Mouse (Mus musculus): Measurements from ENCODE around the gene Mpp2.

The Mpp2 gene

DNA sequence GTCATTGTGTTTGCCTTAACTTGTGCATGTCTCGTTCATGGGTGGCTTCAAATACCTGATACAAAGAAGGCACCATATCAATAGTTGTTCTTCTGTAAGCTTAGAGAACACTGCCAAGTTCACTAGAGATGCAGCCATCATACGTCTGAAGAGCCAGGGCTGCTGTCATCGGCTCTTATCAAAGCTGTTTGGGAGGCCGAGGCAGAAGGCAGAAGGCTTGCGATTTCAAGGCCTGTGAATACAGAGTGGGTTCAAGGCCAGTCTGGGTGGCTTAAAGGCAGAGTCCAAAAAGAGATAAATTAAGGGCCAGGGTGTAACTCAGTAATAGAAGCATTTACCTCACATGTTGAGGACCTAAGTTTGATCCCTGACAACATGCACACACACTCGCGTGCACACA, 52.0 kb downstream of the Mpp2 start:
- DNase-seq (ENCODE audit: low read depth, low spot score), result no peak

GRCm38 (mm10) chr11:102035456-102035960, 52.8 kb downstream of the Mpp2 start:
- DNase-seq (ENCODE audit: low read depth, low spot score), result no peak

DNA sequence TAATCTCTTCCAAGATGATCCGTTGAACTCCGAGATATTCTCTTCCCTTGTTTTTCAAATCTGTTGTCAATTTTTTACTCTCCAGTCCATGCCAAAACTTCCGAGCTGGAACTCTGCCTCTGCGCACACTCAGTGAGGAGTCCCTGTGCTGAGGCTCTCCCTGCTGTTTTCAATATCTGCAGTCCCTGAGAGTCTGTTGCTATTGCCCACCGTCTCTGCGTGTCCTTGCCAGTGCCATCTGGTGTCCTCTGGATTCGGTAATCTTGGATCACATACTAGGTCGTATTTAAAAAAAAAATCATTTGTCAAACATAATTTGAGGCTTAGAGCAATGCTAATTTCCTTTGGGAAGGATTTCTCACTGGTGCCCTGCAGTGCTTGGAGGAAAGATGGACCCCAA, 53.4 kb downstream of the Mpp2 start:
- no peak for DNase-seq (ENCODE audit: low read depth, low spot score)

DNA sequence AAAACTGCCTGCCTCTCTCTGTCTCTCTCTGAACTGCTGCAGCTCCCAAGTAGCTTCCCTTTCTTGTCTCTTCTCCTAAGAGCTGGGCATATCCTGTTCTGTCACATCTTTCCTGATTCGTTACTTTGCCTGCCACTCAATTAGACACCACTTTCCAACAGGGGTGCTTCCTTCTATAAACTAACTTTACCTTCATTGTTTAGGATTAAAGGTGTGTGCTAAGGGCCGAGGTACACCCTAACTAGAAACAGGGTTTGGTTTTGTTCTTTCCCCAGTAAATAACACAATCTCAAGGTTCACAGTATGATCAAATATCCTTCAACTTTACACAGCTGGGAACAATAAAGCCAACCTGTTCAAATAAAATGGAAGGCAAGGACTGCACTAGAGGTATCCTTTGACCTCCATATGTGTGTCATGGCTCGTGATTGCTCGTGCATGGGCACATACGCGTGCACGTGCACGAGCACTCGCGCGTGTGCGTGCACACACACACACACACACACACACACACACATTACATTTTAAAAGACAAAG, 55.2 kb downstream of the Mpp2 start:
- DNase-seq (ENCODE audit: low read depth, low spot score), result no peak

GRCm38 (mm10) chr11:102031149-102031548, 57.2 kb downstream of the Mpp2 start:
- no peak for DNase-seq (ENCODE audit: low read depth, low spot score)

DNA sequence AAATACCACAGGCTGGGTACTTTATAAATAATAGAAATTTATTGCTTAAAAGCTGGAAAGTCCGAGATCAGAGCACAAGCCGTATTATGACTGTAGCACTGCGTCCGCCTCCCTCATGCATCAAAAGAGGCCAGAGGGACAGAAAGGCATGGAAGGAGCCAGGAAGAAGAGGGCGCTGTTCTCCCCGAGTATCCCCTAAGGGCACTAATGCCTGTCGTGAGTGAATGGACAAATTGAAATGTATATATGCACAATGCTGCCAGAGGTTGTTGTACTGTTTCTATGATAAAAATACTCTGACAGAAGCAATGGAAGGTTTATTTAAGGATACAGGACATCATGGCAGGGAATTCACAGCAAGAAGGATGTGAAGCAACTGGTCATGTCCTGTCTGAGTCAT, 58.3 kb downstream of the Mpp2 start:
- no peak for DNase-seq (ENCODE audit: low read depth, low spot score)

DNA sequence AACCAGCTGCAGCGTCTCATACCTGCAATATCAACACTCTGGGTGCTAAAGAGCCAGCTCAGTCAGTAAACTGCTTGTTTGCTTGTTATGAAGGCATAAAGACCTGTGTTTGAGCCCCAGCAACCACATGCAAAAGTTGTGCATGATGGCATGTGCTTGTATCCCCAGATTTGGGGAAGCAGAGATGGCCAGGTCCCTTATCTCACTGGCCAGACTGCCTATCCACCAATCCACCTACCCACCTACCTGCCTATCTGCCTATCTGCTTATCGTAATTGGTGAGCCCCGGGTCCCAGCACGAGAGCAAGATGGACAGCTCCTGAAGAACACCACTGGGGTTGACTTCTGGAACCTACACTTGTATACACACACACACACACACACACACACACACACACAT, 59.0 kb downstream of the Mpp2 start:
- DNase-seq (ENCODE audit: low read depth, low spot score), result no peak

DNA sequence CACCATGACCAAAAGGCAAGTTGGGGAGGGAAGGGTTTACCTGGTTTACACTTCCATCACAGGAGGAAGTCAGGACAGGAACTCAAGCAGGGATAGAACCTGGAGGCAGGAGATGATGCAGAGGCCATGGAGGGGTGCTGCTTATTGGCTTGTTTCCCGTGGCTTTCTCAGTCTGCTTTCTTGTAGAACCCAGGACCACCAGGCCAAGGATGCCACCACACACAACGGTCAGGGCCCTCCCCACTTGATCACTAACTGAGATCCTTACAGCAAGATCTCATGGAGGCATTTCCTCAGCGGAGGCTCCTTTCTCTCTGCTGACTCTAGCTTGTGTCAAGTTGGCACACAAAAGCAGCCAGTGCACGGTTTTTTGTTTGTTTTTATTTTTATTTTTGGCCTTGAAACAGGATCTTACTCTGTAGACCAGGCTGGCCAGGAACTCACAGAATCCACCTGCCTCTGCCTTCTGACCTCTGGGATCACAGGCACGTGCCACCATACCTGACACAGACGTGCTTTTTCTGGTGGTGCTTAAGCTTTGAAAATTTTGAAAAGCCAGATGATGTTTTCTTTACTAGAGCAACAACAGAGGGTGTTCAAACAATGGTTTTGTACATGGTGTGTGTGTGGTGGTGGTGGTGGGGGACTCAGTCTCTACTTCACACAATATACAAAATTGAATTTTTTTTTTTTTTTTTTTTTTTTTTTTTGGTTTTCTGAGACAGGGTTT, 60.1 kb downstream of the Mpp2 start, which contains the start of gene Mpp3:
Gene Mpp3 (minus strand): TSS at position 375 of the 730 bp plus-strand sequence.
- DNase-seq (ENCODE audit: low read depth, low spot score), result no peak

DNA sequence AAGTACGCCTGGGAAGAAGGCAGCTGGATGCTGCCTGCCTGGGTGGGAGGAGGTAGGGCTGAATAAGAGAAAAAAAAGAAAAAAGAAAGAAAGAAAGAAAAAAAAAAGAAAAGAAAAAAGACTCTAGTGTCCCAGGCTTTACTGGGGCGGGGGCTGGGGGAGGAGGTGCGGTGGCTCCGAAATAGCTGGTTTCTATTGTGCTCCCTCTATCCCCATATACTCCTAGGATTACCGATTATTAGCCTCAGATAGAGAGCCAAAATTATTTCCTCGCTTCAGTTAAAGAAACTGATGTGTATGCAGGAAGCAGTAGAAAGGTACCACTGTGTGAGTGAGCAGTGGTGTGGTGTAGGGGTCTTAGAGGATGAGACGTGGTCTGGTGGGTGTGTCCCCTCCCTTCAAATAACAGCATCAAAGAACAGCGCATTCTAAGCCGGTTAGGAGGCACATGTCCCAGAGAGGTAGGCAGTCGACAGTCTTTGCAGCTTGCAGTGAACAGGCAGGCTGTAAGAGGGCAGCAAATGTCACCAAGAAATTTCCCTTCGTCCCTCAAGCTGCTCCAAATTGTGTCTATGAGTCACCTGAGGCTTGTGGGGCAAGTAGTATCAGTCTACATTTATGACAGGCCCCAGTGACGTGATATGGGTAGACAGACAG, 60.8 kb downstream of the Mpp2 start:
- DNase-seq (ENCODE audit: low read depth, low spot score), result no peak

GRCm38 (mm10) chr11:102026694-102027360, 61.5 kb downstream of the Mpp2 start:
- no peak for DNase-seq (ENCODE audit: low read depth, low spot score)

DNA sequence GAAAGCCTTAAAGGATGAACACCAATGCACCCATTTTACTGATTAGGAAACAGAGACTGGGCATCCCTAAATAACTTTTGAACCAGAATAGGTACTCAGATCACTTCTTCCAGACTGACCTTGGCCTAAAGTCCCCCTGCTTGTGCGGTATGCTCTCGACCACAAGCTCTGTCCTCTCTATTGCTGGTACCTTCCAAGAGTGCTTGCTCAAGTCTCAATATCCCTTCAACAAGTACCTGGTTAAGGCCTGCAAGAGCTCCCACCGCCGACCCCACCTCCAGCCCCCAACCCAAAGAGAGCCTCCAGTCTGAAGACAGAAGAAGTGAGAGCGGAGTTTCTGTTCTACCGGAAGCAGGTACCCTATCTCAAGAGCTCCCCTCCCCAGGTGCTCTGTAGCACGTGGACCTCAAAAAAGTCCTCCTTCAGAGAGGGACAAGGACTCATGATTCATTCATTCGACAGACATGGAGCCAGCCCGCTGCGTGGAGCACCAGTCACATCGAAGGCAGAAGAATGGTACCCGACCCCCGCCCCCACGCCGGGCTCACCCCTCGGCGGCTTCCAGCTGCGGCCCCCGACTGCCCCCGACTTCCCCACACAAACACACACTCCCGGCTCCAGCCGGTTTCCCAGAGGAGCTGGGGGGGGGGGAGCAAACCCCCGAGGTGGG, 62.2 kb downstream of the Mpp2 start:
- DNase-seq (ENCODE audit: low read depth, low spot score), result no peak

GRCm38 (mm10) chr11:102025354-102025753, 63.0 kb downstream of the Mpp2 start:
- DNase-seq (ENCODE audit: low read depth, low spot score), result no peak

DNA sequence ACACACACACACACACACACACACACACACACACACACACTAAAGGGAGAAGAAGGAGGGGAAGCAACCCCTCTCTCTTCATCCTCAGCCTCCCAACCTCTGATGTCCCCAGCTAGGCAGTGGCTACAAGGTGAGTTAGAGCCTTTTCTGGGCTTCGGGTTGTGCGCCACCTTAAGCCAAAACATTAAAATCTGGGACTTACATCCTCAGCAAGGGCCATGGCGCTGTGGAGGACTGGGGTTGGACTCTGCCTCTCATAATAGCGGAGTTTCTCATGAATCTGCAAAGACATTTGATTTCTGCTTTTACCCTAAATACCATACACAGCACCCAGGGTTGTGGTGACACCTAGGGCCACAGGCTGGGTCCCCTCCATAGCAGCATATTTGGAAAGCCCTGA, 63.4 kb downstream of the Mpp2 start:
- DNase-seq (ENCODE audit: low read depth, low spot score), result no peak

GRCm38 (mm10) chr11:102024084-102024758, 64.1 kb downstream of the Mpp2 start:
- no peak for DNase-seq (ENCODE audit: low read depth, low spot score)

- DNase-seq (ENCODE audit: low read depth, low spot score), result no peak
Observed at GRCm38 (mm10) chr11:102023406-102023805, 64.9 kb downstream of the Mpp2 start.

GRCm38 (mm10) chr11:102021196-102021595, 67.1 kb downstream of the Mpp2 start:
- DNase-seq (ENCODE audit: low read depth, low spot score), result no peak

DNA sequence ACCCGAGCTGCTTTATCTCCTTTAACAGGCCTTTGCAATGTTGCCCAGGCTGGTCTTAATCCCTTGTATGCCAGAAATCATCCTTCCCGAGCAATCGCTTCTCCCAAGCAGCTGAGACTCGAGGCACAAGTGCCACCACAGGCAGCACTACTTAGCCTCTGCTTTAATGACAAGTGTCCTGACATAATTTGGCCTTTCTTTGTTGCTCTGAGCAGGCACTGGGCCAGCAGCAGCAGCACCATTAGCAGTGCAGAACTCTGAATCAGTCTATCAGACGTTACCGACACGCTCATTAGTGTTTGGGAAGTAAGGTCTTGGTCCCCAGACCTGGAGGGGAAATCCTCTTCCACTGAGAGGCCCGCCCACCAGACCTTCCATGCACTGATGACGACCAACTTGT, 68.6 kb downstream of the Mpp2 start:
- DNase-seq (ENCODE audit: low read depth, low spot score), result no peak

GRCm38 (mm10) chr11:102016136-102016535, 72.2 kb downstream of the Mpp2 start:
- DNase-seq (ENCODE audit: low read depth, low spot score), result no peak

DNA sequence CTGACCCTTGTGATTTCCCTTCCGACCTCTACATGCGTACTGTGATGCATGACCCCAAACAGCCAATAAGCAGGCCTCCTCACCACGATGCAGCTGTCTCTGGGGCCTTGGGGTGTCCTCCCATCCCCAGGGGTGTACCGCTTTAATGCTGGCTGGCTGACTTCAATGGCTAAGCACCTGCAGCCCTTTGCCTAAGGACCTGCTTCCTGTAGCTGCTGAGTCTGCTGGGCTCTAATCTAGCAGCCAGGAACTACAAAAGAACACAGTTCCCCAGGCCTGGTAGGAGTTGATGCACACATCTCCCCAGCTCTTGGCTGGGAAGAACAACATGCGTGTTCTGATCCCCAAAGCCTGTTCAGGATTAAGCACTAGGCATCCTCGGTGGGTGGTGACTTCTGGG, 72.8 kb downstream of the Mpp2 start:
- no peak for DNase-seq (ENCODE audit: low read depth, low spot score)

- no peak for DNase-seq (ENCODE audit: low read depth, low spot score)
Observed at GRCm38 (mm10) chr11:102013201-102013600, 75.1 kb downstream of the Mpp2 start.

GRCm38 (mm10) chr11:102011510-102011909, 76.8 kb downstream of the Mpp2 start:
- DNase-seq (ENCODE audit: low read depth, low spot score), result no peak

All from WW6 (cell line).